8 mouse cellular contexts compared by ENCODE assay signal in genomic region chr11:78531046-78531445, GRCm38 (mm10). TPM values are rescaled to one million over a fixed set of nuclear protein-coding genes. Genes with fewer than 3 reads are reported as not detected.
DNase-seq lines count a peak whose midpoint lies in the region; ATAC-seq and TF ChIP-seq lines count a peak whose summit lies in the region.
"Had no signal": no experiment of that assay in that cellular context is flagged by ENCODE, and none has a peak within 500 bp of the region (broad histone marks: within the 10 kb centered on the region; RNA-seq: fewer than 3 reads in every experiment).

No protein-coding gene starts in this region.

- no peak overlapping the region for H3K4me3 ChIP-seq in stomach, embryonic 16.5 days (replicated peaks; ENCODE audit: low read length)
- H3K4me3 ChIP-seq in stomach, postnatal 0 days (ENCODE audit: low read depth, low read length) = no peak overlapping the region
- H3K4me3 ChIP-seq in heart, embryonic 10.5 days = no peak overlapping the region
- H3K4me3 ChIP-seq in kidney, embryonic 15.5 days (replicated peaks) = no peak overlapping the region

- H3K4me2 ChIP-seq in stomach, embryonic 16.5 days (ENCODE audit: low read depth, low read length) = no peak overlapping the region
- no peak overlapping the region for H3K4me2 ChIP-seq in stomach, postnatal 0 days (replicated peaks; ENCODE audit: low read depth)
- no peak overlapping the region for H3K4me2 ChIP-seq in kidney, embryonic 15.5 days

- no peak for TF ChIP-seq CTCF in stomach, postnatal 0 days (IDR thresholded peaks at IDR 0.05; ENCODE audit: low read depth)

- 63% methylated on average over 6 of the region's 6 CpGs for WGBS in stomach, embryonic 16.5 days
- WGBS in stomach, postnatal 0 days = 49% methylated on average over 6 of the region's 6 CpGs
- WGBS in heart, embryonic 10.5 days = 66% methylated on average over 6 of the region's 6 CpGs
- 61% methylated on average over 6 of the region's 6 CpGs for WGBS in kidney, embryonic 15.5 days

- H3K36me3 ChIP-seq in stomach, embryonic 16.5 days (ENCODE audit: control insufficient read depth, insufficient read depth, low read length) = peaks cover 20% of the 10 kb centered on the region; the same call in 1 of the 2 replicates
- peaks cover 23% of the 10 kb centered on the region for H3K36me3 ChIP-seq in stomach, postnatal 0 days (ENCODE audit: control insufficient read depth, insufficient read depth, low read length)
- peaks cover 57% of the 10 kb centered on the region for H3K36me3 ChIP-seq in heart, embryonic 10.5 days
- peaks cover 48% of the 10 kb centered on the region for H3K36me3 ChIP-seq in kidney, embryonic 15.5 days

- peak overlapping the region; percentile 22; the same call in 1 of the 2 replicates for H3K27ac ChIP-seq in stomach, embryonic 16.5 days (ENCODE audit: low read length)
- no peak overlapping the region for H3K27ac ChIP-seq in stomach, postnatal 0 days (replicated peaks)
- 0 out of 2 replicates have a peak overlapping the region, but pooled peaks have one; percentile 60 for H3K27ac ChIP-seq in heart, embryonic 10.5 days
- peak overlapping the region; percentile 84 for H3K27ac ChIP-seq in kidney, embryonic 15.5 days

- ATAC-seq in stomach, embryonic 16.5 days (ENCODE audit: insufficient read depth, low FRiP score) = no peak
- ATAC-seq in stomach, postnatal 0 days (ENCODE audit: low FRiP score, low TSS enrichment) = no peak
- no peak for ATAC-seq in kidney, embryonic 15.5 days (replicated peaks; ENCODE audit: low FRiP score)

- H3K9ac ChIP-seq in stomach, embryonic 16.5 days (ENCODE audit: low read length) = no peak overlapping the region
- H3K9ac ChIP-seq in stomach, postnatal 0 days (ENCODE audit: low read length) = no peak overlapping the region
- H3K9ac ChIP-seq in kidney, embryonic 15.5 days = no peak overlapping the region

- H3K4me1 ChIP-seq in stomach, embryonic 16.5 days (ENCODE audit: control insufficient read depth, insufficient read depth, low read length) = peaks cover 9% of the 10 kb centered on the region; the same call in 1 of the 2 replicates
- H3K4me1 ChIP-seq in stomach, postnatal 0 days (replicated peaks; ENCODE audit: control insufficient read depth, insufficient read depth) = no peaks in the 10 kb centered on the region
- H3K4me1 ChIP-seq in heart, embryonic 10.5 days = peaks cover 26% of the 10 kb centered on the region
- H3K4me1 ChIP-seq in kidney, embryonic 15.5 days = peaks cover 49% of the 10 kb centered on the region

- no peaks in the 10 kb centered on the region for H3K9me3 ChIP-seq in stomach, embryonic 16.5 days (replicated peaks; ENCODE audit: control insufficient read depth, low read length)
- no peaks in the 10 kb centered on the region for H3K9me3 ChIP-seq in stomach, postnatal 0 days (ENCODE audit: control insufficient read depth, low read length)
- H3K9me3 ChIP-seq in heart, embryonic 10.5 days = no peaks in the 10 kb centered on the region
- H3K9me3 ChIP-seq in kidney, embryonic 15.5 days (replicated peaks) = no peaks in the 10 kb centered on the region

- no peak for DNase-seq in stomach, postnatal 0 days (ENCODE audit: low spot score)
- no peak for DNase-seq in heart, embryonic 10.5 days (ENCODE audit: low spot score)
- peak; percentile 45 for DNase-seq in skeletal muscle tissue, adult 2 months (ENCODE audit: low read depth, low spot score)
- DNase-seq in embryo, embryonic 10.5 days (ENCODE audit: low spot score) = no peak
- no peak for DNase-seq in frontal cortex, adult 2 months (ENCODE audit: extremely low spot score in 1 of 2, low spot score in 1 of 2)
- DNase-seq: cerebellum, adult 11-12 months had no signal

- TF ChIP-seq EP300 in stomach, postnatal 0 days (optimal IDR thresholded peaks at IDR 0.05) = no peak

- H3K27me3 ChIP-seq in stomach, embryonic 16.5 days (ENCODE audit: control insufficient read depth, insufficient read depth, low read length) = no peaks in the 10 kb centered on the region
- H3K27me3 ChIP-seq in stomach, postnatal 0 days (ENCODE audit: control insufficient read depth, insufficient read depth, low read length) = no peaks in the 10 kb centered on the region
- H3K27me3 ChIP-seq in heart, embryonic 10.5 days (ENCODE audit: insufficient read depth, poor library complexity, severe bottlenecking) = no peaks in the 10 kb centered on the region
- H3K27me3 ChIP-seq in kidney, embryonic 15.5 days = no peaks in the 10 kb centered on the region

RNA-seq across cellular contexts. Expression of gene Tnfaip1, which starts 5.1 kb away (rescaled TPM):
- polyA plus RNA-seq in stomach, embryonic 16.5 days (2015; fragmentation: Nextera tagmentation; extraction: Ambion mirVana) = 76.2 and 84.1 TPM in 2 replicates
- polyA plus RNA-seq in stomach, postnatal 0 days (2015; fragmentation: Nextera tagmentation; extraction: Ambion mirVana) = 47.5 and 47.7 TPM in 2 replicates
- 92.5 and 92.6 TPM in 2 replicates for polyA plus RNA-seq in heart, embryonic 10.5 days (2016; fragmentation: Nextera tagmentation; extraction: Ambion mirVana)
- 81.8 and 88.2 TPM in 2 replicates for polyA plus RNA-seq in kidney, embryonic 15.5 days (2015; fragmentation: Nextera tagmentation; extraction: Ambion mirVana)
- 34.2 and 36.1 TPM in 2 replicates for polyA plus RNA-seq in frontal cortex, adult 2 months (2012; rRNA removed)

RNA-seq across cellular contexts. Expression of gene Ift20, which starts 5.1 kb away (rescaled TPM):
- 136 and 157 TPM in 2 replicates for polyA plus RNA-seq in stomach, embryonic 16.5 days (2015; fragmentation: Nextera tagmentation; extraction: Ambion mirVana)
- polyA plus RNA-seq in stomach, postnatal 0 days (2015; fragmentation: Nextera tagmentation; extraction: Ambion mirVana) = 163 and 168 TPM in 2 replicates
- 92.8 and 95.9 TPM in 2 replicates for polyA plus RNA-seq in heart, embryonic 10.5 days (2016; fragmentation: Nextera tagmentation; extraction: Ambion mirVana)
- 134 and 145 TPM in 2 replicates for polyA plus RNA-seq in kidney, embryonic 15.5 days (2015; fragmentation: Nextera tagmentation; extraction: Ambion mirVana)
- polyA plus RNA-seq in frontal cortex, adult 2 months (2012; rRNA removed) = 103 and 105 TPM in 2 replicates

RNA-seq across cellular contexts. Expression of gene Poldip2, which starts 19.1 kb away (rescaled TPM):
- 131 and 136 TPM in 2 replicates for polyA plus RNA-seq in stomach, embryonic 16.5 days (2015; fragmentation: Nextera tagmentation; extraction: Ambion mirVana)
- 91.1 and 95.9 TPM in 2 replicates for polyA plus RNA-seq in stomach, postnatal 0 days (2015; fragmentation: Nextera tagmentation; extraction: Ambion mirVana)
- 160 and 165 TPM in 2 replicates for polyA plus RNA-seq in heart, embryonic 10.5 days (2016; fragmentation: Nextera tagmentation; extraction: Ambion mirVana)
- 169 and 171 TPM in 2 replicates for polyA plus RNA-seq in kidney, embryonic 15.5 days (2015; fragmentation: Nextera tagmentation; extraction: Ambion mirVana)
- 107 and 115 TPM in 2 replicates for polyA plus RNA-seq in frontal cortex, adult 2 months (2012; rRNA removed)

RNA-seq across cellular contexts. Expression of gene Tmem199, which starts 19.1 kb away (rescaled TPM):
- 38.9 and 43.1 TPM in 2 replicates for polyA plus RNA-seq in stomach, embryonic 16.5 days (2015; fragmentation: Nextera tagmentation; extraction: Ambion mirVana)
- 28.4 and 32.1 TPM in 2 replicates for polyA plus RNA-seq in stomach, postnatal 0 days (2015; fragmentation: Nextera tagmentation; extraction: Ambion mirVana)
- polyA plus RNA-seq in heart, embryonic 10.5 days (2016; fragmentation: Nextera tagmentation; extraction: Ambion mirVana) = 64.2 and 74.5 TPM in 2 replicates
- 56.7 and 57.1 TPM in 2 replicates for polyA plus RNA-seq in kidney, embryonic 15.5 days (2015; fragmentation: Nextera tagmentation; extraction: Ambion mirVana)
- 51.4 and 56.6 TPM in 2 replicates for polyA plus RNA-seq in frontal cortex, adult 2 months (2012; rRNA removed)

RNA-seq across cellular contexts. Expression of gene Tmem97, which starts 19.5 kb away (rescaled TPM):
- polyA plus RNA-seq in stomach, embryonic 16.5 days (2015; fragmentation: Nextera tagmentation; extraction: Ambion mirVana) = 213 and 223 TPM in 2 replicates
- 63.2 and 68.2 TPM in 2 replicates for polyA plus RNA-seq in stomach, postnatal 0 days (2015; fragmentation: Nextera tagmentation; extraction: Ambion mirVana)
- polyA plus RNA-seq in heart, embryonic 10.5 days (2016; fragmentation: Nextera tagmentation; extraction: Ambion mirVana) = 91.5 and 105 TPM in 2 replicates
- polyA plus RNA-seq in kidney, embryonic 15.5 days (2015; fragmentation: Nextera tagmentation; extraction: Ambion mirVana) = 80.4 and 82.3 TPM in 2 replicates
- 14.1 and 18.7 TPM in 2 replicates for polyA plus RNA-seq in frontal cortex, adult 2 months (2012; rRNA removed)
